Mouse (Mus musculus) heart, embryonic 15.5 days (tissue): Measurements from ENCODE around the gene Abat. TPM values are rescaled to one million over a fixed set of nuclear protein-coding genes. Genes with fewer than 3 reads are reported as not detected.

Experiments used
- ATAC-seq: fragments of 200-750 bp; cut with Nextera tagmentation; replicated peaks from 2 replicates; pipeline ENCODE4 v1.8.0; 2017; ENCODE audit warnings: low read depth, moderate TSS enrichment; ENCODE audit not compliant: insufficient number of reproducible peaks, insufficient read depth, low FRiP score
- H3K27ac ChIP-seq: fragments of 300-500 bp; sonication (generic); 2 replicates; pipeline ENCODE4 v1.5.1; 2015; ENCODE audit warnings: mild to moderate bottlenecking, inconsistent platforms
- H3K27me3 ChIP-seq: fragments of 300-500 bp; sonication (generic); 2 replicates; pipeline ENCODE4 v1.6.1; 2015; ENCODE audit warnings: inconsistent platforms
- H3K36me3 ChIP-seq: fragments of 300-500 bp; sonication (generic); 2 replicates; pipeline ENCODE4 v1.6.1; 2015; ENCODE audit warnings: mild to moderate bottlenecking, inconsistent platforms
- H3K4me1 ChIP-seq: fragments of 300-500 bp; sonication (generic); replicated peaks from 2 replicates; pipeline ENCODE4 v1.6.1; 2015; ENCODE audit warnings: inconsistent platforms
- H3K4me2 ChIP-seq: fragments of 300-500 bp; sonication (generic); 2 replicates; pipeline ENCODE4 v1.6.1; 2015; ENCODE audit warnings: inconsistent platforms, mild to moderate bottlenecking, moderate library complexity
- H3K4me3 ChIP-seq: fragments of 300-500 bp; sonication (generic); 2 replicates; pipeline ENCODE4 v1.5.1; 2015; ENCODE audit warnings: mild to moderate bottlenecking, inconsistent platforms
- H3K9ac ChIP-seq: fragments of 300-500 bp; sonication (generic); 2 replicates; pipeline ENCODE4 v1.6.1; 2015; ENCODE audit warnings: mild to moderate bottlenecking, inconsistent platforms
- H3K9me3 ChIP-seq: fragments of 300-500 bp; sonication (generic); replicated peaks from 2 replicates; pipeline ENCODE4 v1.6.1; 2016; ENCODE audit warnings: inconsistent platforms
- WGBS: fragments of 180-500 bp; shearing (Covaris S2); methylation state at CpG from one replicate; pipeline ENCODE4 v1.1.7; 2015; ENCODE audit warnings: mixed read lengths; 5-methylcytosine and 5-hydroxymethylcytosine counted together
- polyA plus RNA-seq: library from polyadenylated mRNA; unstranded; fragments of >200 nt; fragmentation: Nextera tagmentation; extraction: Ambion mirVana; gene quantifications from 2 replicates; pipeline ENCODE4 v1.2.1, GENCODE M21; 2015

The Abat gene
- polyA plus RNA-seq, 1 experiment from 2014 or later = 25.7 TPM

GRCm38 (mm10) chr16:8610397-8610796 is 97.2 kb downstream of the Abat start:
- H3K4me3 ChIP-seq = no peak overlapping the region
- H3K27me3 ChIP-seq = no peaks in the 10 kb centered on the region
- H3K27ac ChIP-seq = no peak overlapping the region
- no peaks in the 10 kb centered on the region for H3K4me1 ChIP-seq
- 0 out of 2 replicates have a peak, but pooled peaks cover 3% of the 10 kb centered on the region for H3K36me3 ChIP-seq
- H3K9ac ChIP-seq = no peak overlapping the region
- no peaks in the 10 kb centered on the region for H3K9me3 ChIP-seq
- no peak overlapping the region for H3K4me2 ChIP-seq
- 74% methylated on average over 3 of the region's 3 CpGs for WGBS
- no peak for ATAC-seq

- 75% methylated on average over 8 of the region's 8 CpGs for WGBS
- Histone ChIP-seq H3K4me2 (no peak overlapping the region), H3K9ac (no peak overlapping the region), H3K4me1 (no peaks in the 10 kb centered on the region), H3K27ac (no peak overlapping the region), H3K36me3 (0 out of 2 replicates have a peak, but pooled peaks cover 3% of the 10 kb centered on the region), H3K9me3 (no peaks in the 10 kb centered on the region), H3K27me3 (no peaks in the 10 kb centered on the region), H3K4me3 (no peak overlapping the region)
- no peak for ATAC-seq
Observed at GRCm38 (mm10) chr16:8612214-8613005, 99.2 kb downstream of the Abat start.

- Histone ChIP-seq H3K4me1 (no peaks in the 10 kb centered on the region), H3K36me3 (0 out of 2 replicates have a peak, but pooled peaks cover 3% of the 10 kb centered on the region), H3K27me3 (no peaks in the 10 kb centered on the region), H3K4me2 (no peak overlapping the region), H3K9ac (no peak overlapping the region), H3K27ac (no peak overlapping the region), H3K9me3 (no peaks in the 10 kb centered on the region), H3K4me3 (no peak overlapping the region)
- WGBS = 80% methylated on average over 4 of the region's 4 CpGs
- no peak for ATAC-seq
Observed at GRCm38 (mm10) chr16:8613039-8613438, 99.8 kb downstream of the Abat start.

- H3K4me2 ChIP-seq = no peak overlapping the region
- no peak overlapping the region for H3K9ac ChIP-seq
- no peak overlapping the region for H3K27ac ChIP-seq
- H3K4me1 ChIP-seq = no peaks in the 10 kb centered on the region
- 88% methylated on average over 3 of the region's 3 CpGs for WGBS
- ATAC-seq = no peak
- H3K27me3 ChIP-seq = no peaks in the 10 kb centered on the region
- no peaks in the 10 kb centered on the region for H3K9me3 ChIP-seq
- no peak overlapping the region for H3K4me3 ChIP-seq
- 0 out of 2 replicates have a peak, but pooled peaks cover 4% of the 10 kb centered on the region for H3K36me3 ChIP-seq
Observed at GRCm38 (mm10) chr16:8613447-8613846, 100.2 kb downstream of the Abat start.

- H3K36me3 ChIP-seq = peaks cover 6% of the 10 kb centered on the region; the same call in 1 of the 2 replicates
- no peaks in the 10 kb centered on the region for H3K27me3 ChIP-seq
- H3K27ac ChIP-seq = no peak overlapping the region
- WGBS = 59% methylated on average over 10 of the region's 10 CpGs
- no peak overlapping the region for H3K4me3 ChIP-seq
- H3K4me2 ChIP-seq = no peak overlapping the region
- no peak overlapping the region for H3K9ac ChIP-seq
- H3K4me1 ChIP-seq = no peaks in the 10 kb centered on the region
- H3K9me3 ChIP-seq = no peaks in the 10 kb centered on the region
- ATAC-seq = no peak
Observed at GRCm38 (mm10) chr16:8619659-8620314, 106.6 kb downstream of the Abat start.

GRCm38 (mm10) chr16:8620315-8621115 is 107.3 kb downstream of the Abat start:
- no peaks in the 10 kb centered on the region for H3K9me3 ChIP-seq
- no peak overlapping the region for H3K9ac ChIP-seq
- no peak for ATAC-seq
- H3K27me3 ChIP-seq = no peaks in the 10 kb centered on the region
- H3K4me3 ChIP-seq = no peak overlapping the region
- H3K4me2 ChIP-seq = no peak overlapping the region
- H3K36me3 ChIP-seq = peaks cover 6% of the 10 kb centered on the region; the same call in 1 of the 2 replicates
- H3K27ac ChIP-seq = no peak overlapping the region
- 72% methylated on average over 16 of the region's 16 CpGs for WGBS
- no peaks in the 10 kb centered on the region for H3K4me1 ChIP-seq

GRCm38 (mm10) chr16:8630419-8630818 is 117.2 kb downstream of the Abat start:
- Histone ChIP-seq H3K36me3 (0 out of 2 replicates have a peak, but pooled peaks cover 8% of the 10 kb centered on the region), H3K9me3 (no peaks in the 10 kb centered on the region), H3K9ac (no peak overlapping the region), H3K4me2 (no peak overlapping the region), H3K4me1 (no peaks in the 10 kb centered on the region), H3K4me3 (no peak overlapping the region), H3K27me3 (no peaks in the 10 kb centered on the region), H3K27ac (no peak overlapping the region)
- no peak for ATAC-seq
- WGBS = 67% methylated on average over 2 of the region's 2 CpGs

GRCm38 (mm10) chr16:8631428-8631827 is 118.2 kb downstream of the Abat start:
- Histone ChIP-seq H3K4me1 (peaks cover 9% of the 10 kb centered on the region), H3K9ac (no peak overlapping the region), H3K9me3 (no peaks in the 10 kb centered on the region), H3K36me3 (0 out of 2 replicates have a peak, but pooled peaks cover 11% of the 10 kb centered on the region), H3K4me3 (no peak overlapping the region), H3K4me2 (no peak overlapping the region), H3K27ac (no peak overlapping the region), H3K27me3 (no peaks in the 10 kb centered on the region)
- WGBS = 80% methylated on average over 5 of the region's 5 CpGs
- no peak for ATAC-seq

- H3K4me1 ChIP-seq = peaks cover 30% of the 10 kb centered on the region
- H3K36me3 ChIP-seq = 0 out of 2 replicates have a peak, but pooled peaks cover 11% of the 10 kb centered on the region
- H3K9me3 ChIP-seq = no peaks in the 10 kb centered on the region
- no peaks in the 10 kb centered on the region for H3K27me3 ChIP-seq
- H3K4me2 ChIP-seq = peak overlapping the region; percentile 83
- H3K27ac ChIP-seq = peak overlapping the region; percentile 92
- ATAC-seq = no peak
- WGBS = under 1% methylated on average over 13 of the region's 13 CpGs
- H3K4me3 ChIP-seq = peak overlapping the region; percentile 93
- peak overlapping the region; percentile 80 for H3K9ac ChIP-seq
Observed at GRCm38 (mm10) chr16:8636867-8637216, 123.6 kb downstream of the Abat start.

GRCm38 (mm10) chr16:8637217-8638051 is 124.2 kb downstream of the Abat start, which contains the start of the genes Pmm2 and Tmem186:
Gene Pmm2, plus strand, starts transcription at chr16:8637674.
Gene Tmem186, minus strand, starts transcription at chr16:8637712.
- H3K27ac ChIP-seq = peak within 1 kb of the TSS; percentile 92
- H3K9me3 ChIP-seq = no peaks in the 10 kb centered on the region
- peaks cover 30% of the 10 kb centered on the region for H3K4me1 ChIP-seq
- peak; percentile 87 for ATAC-seq
- under 1% methylated on average over 59 of the region's 59 CpGs for WGBS
- peak within 1 kb of the TSS; percentile 83 for H3K4me2 ChIP-seq
- H3K4me3 ChIP-seq = peak within 1 kb of the TSS; percentile 93
- H3K9ac ChIP-seq = peak within 1 kb of the TSS; percentile 80
- 0 out of 2 replicates have a peak, but pooled peaks cover 11% of the 10 kb centered on the region for H3K36me3 ChIP-seq
- H3K27me3 ChIP-seq = no peaks in the 10 kb centered on the region
